Mouse (Mus musculus) embryo, embryonic 11 days (tissue): ENCODE measurements around the gene Slc25a48.

Experiments used
- DNase-seq: peaks from one replicate; pipeline ENCODE4 v3.0.0-alpha.2; 2015

The Slc25a48 gene

GRCm38 (mm10) chr13:56438211-56439075, at the start of gene Slc25a48:
TSS of gene Slc25a48 (plus strand) at chr13:56438355.
- peak; percentile 57 for DNase-seq

- no peak for DNase-seq
Observed at GRCm38 (mm10) chr13:56397572-56397971, 40.6 kb upstream of the Slc25a48 start.

- no peak for DNase-seq
Observed at GRCm38 (mm10) chr13:56401186-56401585, 37.0 kb upstream of the Slc25a48 start.

GRCm38 (mm10) chr13:56403381-56404086, 34.6 kb upstream of the Slc25a48 start:
- DNase-seq: no peak

- no peak for DNase-seq
Observed at GRCm38 (mm10) chr13:56404511-56405140, 33.5 kb upstream of the Slc25a48 start.

- no peak for DNase-seq
Observed at GRCm38 (mm10) chr13:56412286-56412873, 25.8 kb upstream of the Slc25a48 start.

- DNase-seq: peak; percentile 25
Observed at GRCm38 (mm10) chr13:56418685-56419483, 19.3 kb upstream of the Slc25a48 start.

GRCm38 (mm10) chr13:56419538-56419937, 18.6 kb upstream of the Slc25a48 start:
- no peak for DNase-seq

- peak; percentile 87 for DNase-seq
Observed at GRCm38 (mm10) chr13:56422072-56422723, 16.0 kb upstream of the Slc25a48 start.

- no peak for DNase-seq
Observed at GRCm38 (mm10) chr13:56425931-56426330, 12.2 kb upstream of the Slc25a48 start.

GRCm38 (mm10) chr13:56426365-56426764, 11.8 kb upstream of the Slc25a48 start, which contains the start of gene Gm3045:
TSS of gene Gm3045 (plus strand) at chr13:56426594.
- no peak for DNase-seq

GRCm38 (mm10) chr13:56428724-56429500, 9.2 kb upstream of the Slc25a48 start:
- peak; percentile 90 for DNase-seq

- DNase-seq: no peak
Observed at GRCm38 (mm10) chr13:56432496-56432895, 5.7 kb upstream of the Slc25a48 start.

- peak; percentile 85 for DNase-seq
Observed at GRCm38 (mm10) chr13:56433466-56433865, 4.7 kb upstream of the Slc25a48 start.

GRCm38 (mm10) chr13:56434311-56434751, 3.8 kb upstream of the Slc25a48 start:
- no peak for DNase-seq

GRCm38 (mm10) chr13:56435615-56436287, 2.4 kb upstream of the Slc25a48 start:
- no peak for DNase-seq

GRCm38 (mm10) chr13:56443411-56443810, 5.3 kb downstream of the Slc25a48 start:
- DNase-seq: no peak

GRCm38 (mm10) chr13:56444112-56444511, 6.0 kb downstream of the Slc25a48 start:
- DNase-seq: no peak

- no peak for DNase-seq
Observed at GRCm38 (mm10) chr13:56444996-56445395, 6.8 kb downstream of the Slc25a48 start.
